Mouse (Mus musculus) spleen, postnatal 36 days (tissue): ENCODE data around the gene Trim8.

Experiments
- DNase-seq, 2 experiments: peaks; one replicate each; pipeline ENCODE4 v3.0.0; 2022; ENCODE audit warnings: low spot score in 2 of 2, mixed read lengths in 1 of 2

Gene Trim8

GRCm38 (mm10) chr19:46504085-46504552 is 2.6 kb downstream of the Trim8 start:
- DNase-seq, result peak; percentile 63 to 72

GRCm38 (mm10) chr19:46504822-46505417 is 3.4 kb downstream of the Trim8 start:
- no peak for DNase-seq

- DNase-seq, result no peak
These were observed 4.3 kb downstream of the Trim8 start for GRCm38 (mm10) chr19:46505646-46506371.

- no peak for DNase-seq
These were observed 4.8 kb downstream of the Trim8 start for GRCm38 (mm10) chr19:46506372-46506717.

- DNase-seq, result no peak
These were observed 5.7 kb downstream of the Trim8 start for GRCm38 (mm10) chr19:46507181-46507581.

GRCm38 (mm10) chr19:46507806-46508205 is 6.3 kb downstream of the Trim8 start:
- DNase-seq, result no peak

GRCm38 (mm10) chr19:46508738-46509137 is 7.2 kb downstream of the Trim8 start:
- no peak for DNase-seq

GRCm38 (mm10) chr19:46509202-46509601 is 7.7 kb downstream of the Trim8 start:
- DNase-seq, result no peak

- no peak for DNase-seq
These were observed 8.2 kb downstream of the Trim8 start for GRCm38 (mm10) chr19:46509736-46510135.

GRCm38 (mm10) chr19:46510401-46510800 is 8.9 kb downstream of the Trim8 start:
- DNase-seq, result no peak

- peak in 1 of 2 experiments; percentile 31 for DNase-seq
These were observed 9.3 kb downstream of the Trim8 start for GRCm38 (mm10) chr19:46510824-46511223.

- peak in 1 of 2 experiments; percentile 44 for DNase-seq
These were observed 9.8 kb downstream of the Trim8 start for GRCm38 (mm10) chr19:46511263-46511662.

- DNase-seq, result no peak
These were observed 12.9 kb downstream of the Trim8 start for GRCm38 (mm10) chr19:46514387-46514786.

- no peak for DNase-seq
These were observed 13.9 kb downstream of the Trim8 start for GRCm38 (mm10) chr19:46515287-46515821.

- no peak for DNase-seq
These were observed 15.4 kb downstream of the Trim8 start for GRCm38 (mm10) chr19:46516667-46517528.

- no peak for DNase-seq
These were observed 16.2 kb downstream of the Trim8 start for GRCm38 (mm10) chr19:46517529-46518351.

GRCm38 (mm10) chr19:46518352-46518787 is 16.9 kb downstream of the Trim8 start:
- peak; percentile 50 to 54 for DNase-seq

GRCm38 (mm10) chr19:46518828-46519621 is 17.5 kb downstream of the Trim8 start:
- no peak for DNase-seq

- no peak for DNase-seq
These were observed 20.2 kb downstream of the Trim8 start for GRCm38 (mm10) chr19:46521698-46522097.

GRCm38 (mm10) chr19:46522433-46523044 is 21.0 kb downstream of the Trim8 start:
- DNase-seq, result no peak
